Mouse (Mus musculus): ENCODE measurements around the gene Vstm5. TPM values are rescaled to one million over a fixed set of nuclear protein-coding genes. Genes with fewer than 3 reads are reported as not detected.
A peak's percentile ranks its signal among the peaks of the same experiment; 100 is the strongest.
"Not testable (repeated sequence)": the region's sequence is repeated elsewhere in the genome, so short reads cannot be mapped to it uniquely, and the experiment has no call there.

The Vstm5 gene
- 22.0 and 29.5 TPM in 2 replicates for polyA plus RNA-seq (2015; fragmentation: Nextera tagmentation; extraction: Ambion mirVana)

DNA sequence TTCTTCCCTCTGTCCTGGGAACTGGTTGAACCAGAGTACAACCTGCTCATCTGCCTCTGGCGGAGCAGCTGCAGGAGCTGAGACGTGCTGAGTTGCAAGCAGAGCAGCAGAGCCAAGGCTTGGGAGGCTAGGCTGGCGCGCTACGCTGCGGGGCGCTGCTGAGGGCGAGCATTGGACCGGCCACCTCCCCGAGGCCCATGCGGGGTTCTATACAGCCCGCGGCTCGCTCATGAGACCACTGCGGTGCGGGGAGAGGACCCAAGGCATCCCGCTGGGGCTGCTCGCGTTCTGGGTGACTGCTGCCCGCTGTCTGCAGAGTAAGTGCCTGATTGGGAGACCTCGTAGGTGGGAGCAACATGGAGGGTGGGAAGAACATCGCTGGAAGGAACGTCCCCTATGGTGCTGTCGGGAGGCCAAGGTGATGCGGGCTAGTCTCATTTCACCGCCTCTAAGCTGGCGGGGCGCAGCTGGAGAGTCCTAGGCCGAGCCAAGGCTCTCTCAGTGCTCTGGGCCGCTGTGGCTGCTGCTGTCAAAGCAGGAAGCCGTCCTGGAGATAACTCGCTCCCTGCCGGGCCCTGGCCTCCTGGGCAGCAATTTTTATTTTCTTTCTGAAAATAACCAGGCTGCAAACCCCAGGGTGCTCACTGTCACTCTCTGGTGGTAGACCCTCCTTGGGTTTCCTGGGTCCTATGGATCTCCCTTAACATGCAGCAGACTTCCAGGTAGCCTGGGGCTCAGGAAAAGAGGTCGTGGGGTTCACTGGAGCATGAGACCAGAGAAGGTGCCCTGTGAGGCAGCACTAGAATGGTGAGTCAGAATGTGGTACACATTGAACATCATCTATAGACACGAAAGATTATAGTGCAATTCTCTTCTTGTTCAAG lies at the start of gene Vstm5:
Gene Vstm5 (plus strand): TSS at position 4 of the 884 bp plus-strand sequence.
- Histone ChIP-seq H3K36me3 (ENCODE audit: control insufficient read depth, insufficient read depth, low read length) (no peaks in the 10 kb centered on the region), H3K27ac (ENCODE audit: low read length) (peak within 1 kb of the TSS; percentile 76), H3K9me3 (replicated peaks; ENCODE audit: control insufficient read depth, low read length, poor library complexity, severe bottlenecking) (no peaks in the 10 kb centered on the region), H3K4me1 (ENCODE audit: control insufficient read depth, insufficient read depth, low read length) (peaks cover 6% of the 10 kb centered on the region), H3K27me3 (ENCODE audit: control insufficient read depth, insufficient read depth, low read depth, low read length) (no peaks in the 10 kb centered on the region), H3K9ac (ENCODE audit: low read depth, low read length) (peak within 1 kb of the TSS; percentile 87), H3K4me2 (ENCODE audit: low read length) (peak within 1 kb of the TSS; percentile 76), H3K4me3 (ENCODE audit: low read depth, low read length) (peak within 1 kb of the TSS; percentile 61)
- 5% methylated on average over 35 of the region's 35 CpGs for WGBS
- ATAC-seq = peak; percentile 95

DNA sequence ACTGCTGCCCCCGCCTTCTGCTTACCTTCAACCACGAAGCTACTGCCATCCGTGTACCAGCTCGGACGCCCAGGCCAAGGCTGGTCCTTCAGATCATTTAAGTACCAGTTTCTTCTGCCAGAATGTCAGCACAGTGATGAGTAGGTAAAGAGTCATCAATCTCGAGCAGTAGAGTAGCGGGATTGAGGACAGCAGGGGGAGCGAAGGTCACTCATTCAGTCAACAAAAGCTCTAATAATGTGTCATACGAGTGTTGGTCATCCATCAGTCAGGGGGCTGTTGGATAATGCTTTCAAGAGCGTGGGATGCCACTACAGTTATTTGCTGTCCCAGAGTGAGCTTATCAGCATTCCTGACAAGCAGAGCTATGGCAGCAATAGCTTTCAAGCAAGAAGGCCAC lies 44.0 kb upstream of the Vstm5 start:
- 90% methylated on average over 10 of the region's 10 CpGs for WGBS
- H3K36me3 ChIP-seq (ENCODE audit: control insufficient read depth, insufficient read depth, low read length); H3K27me3 ChIP-seq (ENCODE audit: control insufficient read depth, insufficient read depth, low read depth, low read length): not testable (repeated sequence)

DNA sequence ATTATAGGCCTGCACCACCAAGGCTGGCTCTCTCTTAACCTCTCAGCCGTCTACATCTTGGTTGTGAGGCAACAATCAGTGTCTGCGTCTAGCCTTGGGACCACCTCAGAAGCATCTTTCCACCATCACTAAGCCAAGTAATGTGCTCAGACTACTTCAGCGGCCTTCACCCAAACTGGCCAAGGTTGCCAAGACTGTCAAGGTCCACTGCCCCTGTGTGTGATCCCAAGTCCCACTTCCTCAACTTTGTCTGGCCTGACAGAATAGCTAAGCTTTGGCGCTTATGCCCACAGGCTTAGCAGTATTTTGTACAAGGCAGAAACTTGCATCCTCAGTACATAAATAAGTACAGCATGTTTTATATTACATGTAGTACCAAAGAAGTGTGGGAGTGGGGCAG lies 32.2 kb upstream of the Vstm5 start:
- no peak for ATAC-seq
- H3K4me1 ChIP-seq (ENCODE audit: control insufficient read depth, insufficient read depth, low read length) = no peaks in the 10 kb centered on the region
- 88% methylated on average over 4 of the region's 4 CpGs for WGBS
- H3K9ac ChIP-seq (ENCODE audit: low read depth, low read length) = no peak overlapping the region
- H3K27ac ChIP-seq (ENCODE audit: low read length) = no peak overlapping the region
- H3K9me3 ChIP-seq (replicated peaks; ENCODE audit: control insufficient read depth, low read length, poor library complexity, severe bottlenecking) = no peaks in the 10 kb centered on the region
- no peaks in the 10 kb centered on the region for H3K27me3 ChIP-seq (ENCODE audit: control insufficient read depth, insufficient read depth, low read depth, low read length)
- no peaks in the 10 kb centered on the region for H3K36me3 ChIP-seq (ENCODE audit: control insufficient read depth, insufficient read depth, low read length)
- no peak overlapping the region for H3K4me2 ChIP-seq (ENCODE audit: low read length)
- no peak overlapping the region for H3K4me3 ChIP-seq (ENCODE audit: low read depth, low read length)

More for the DNA sequence above, 44.0 kb upstream of the Vstm5 start:
- H3K4me3 ChIP-seq (ENCODE audit: low read depth, low read length); H3K9me3 ChIP-seq (replicated peaks; ENCODE audit: control insufficient read depth, low read length, poor library complexity, severe bottlenecking); ATAC-seq; H3K4me1 ChIP-seq (ENCODE audit: control insufficient read depth, insufficient read depth, low read length); H3K27ac ChIP-seq (ENCODE audit: low read length); H3K4me2 ChIP-seq (ENCODE audit: low read length); H3K9ac ChIP-seq (ENCODE audit: low read depth, low read length): not testable (repeated sequence)

DNA sequence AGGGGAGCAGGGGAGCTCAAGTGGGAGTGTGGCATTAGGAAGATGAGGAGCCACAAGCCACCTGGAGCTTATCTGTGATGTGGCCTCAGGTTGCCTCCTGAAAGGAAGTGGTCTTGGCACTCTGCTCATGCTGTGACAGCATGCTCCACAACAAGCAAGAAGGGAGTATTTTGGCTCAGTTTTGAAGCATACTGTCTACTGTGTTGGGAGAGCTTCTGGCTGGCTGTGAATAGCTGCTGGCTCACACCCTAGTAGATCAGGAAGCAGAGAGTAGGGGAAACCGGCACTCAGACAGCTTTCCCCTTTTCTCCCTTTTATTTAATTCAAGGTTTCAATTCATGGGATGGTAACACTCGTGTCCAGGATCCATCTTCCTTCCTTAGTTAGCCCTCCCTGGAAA lies 29.5 kb upstream of the Vstm5 start:
- no peak for ATAC-seq
- no peaks in the 10 kb centered on the region for H3K27me3 ChIP-seq (ENCODE audit: control insufficient read depth, insufficient read depth, low read depth, low read length)
- WGBS = 74% methylated on average over 2 of the region's 2 CpGs
- no peaks in the 10 kb centered on the region for H3K4me1 ChIP-seq (ENCODE audit: control insufficient read depth, insufficient read depth, low read length)
- H3K36me3 ChIP-seq (ENCODE audit: control insufficient read depth, insufficient read depth, low read length) = no peaks in the 10 kb centered on the region
- no peaks in the 10 kb centered on the region for H3K9me3 ChIP-seq (replicated peaks; ENCODE audit: control insufficient read depth, low read length, poor library complexity, severe bottlenecking)
- no peak overlapping the region for H3K9ac ChIP-seq (ENCODE audit: low read depth, low read length)
- no peak overlapping the region for H3K4me3 ChIP-seq (ENCODE audit: low read depth, low read length)
- no peak overlapping the region for H3K4me2 ChIP-seq (ENCODE audit: low read length)
- no peak overlapping the region for H3K27ac ChIP-seq (ENCODE audit: low read length)

DNA sequence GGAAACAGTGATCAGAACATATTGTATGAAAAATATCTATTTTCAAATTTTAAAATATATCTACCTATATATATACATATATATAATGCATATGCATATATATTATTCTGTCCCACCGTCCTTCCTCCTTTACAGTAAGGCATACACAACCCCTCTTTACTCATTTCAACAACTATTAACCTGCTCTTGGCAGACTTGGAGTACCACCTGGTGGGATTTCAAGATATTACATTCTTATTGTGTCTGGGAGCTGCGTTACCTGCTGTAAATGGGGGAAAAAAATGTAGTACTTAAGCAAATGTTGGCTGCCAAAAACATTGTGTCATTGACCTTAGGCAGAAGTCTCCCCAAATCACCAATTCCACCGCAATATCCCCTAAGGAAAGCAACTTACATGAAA lies 27.0 kb upstream of the Vstm5 start:
- H3K4me3 ChIP-seq (ENCODE audit: low read depth, low read length) = no peak overlapping the region
- H3K9ac ChIP-seq (ENCODE audit: low read depth, low read length) = no peak overlapping the region
- no peak overlapping the region for H3K27ac ChIP-seq (ENCODE audit: low read length)
- no peaks in the 10 kb centered on the region for H3K9me3 ChIP-seq (replicated peaks; ENCODE audit: control insufficient read depth, low read length, poor library complexity, severe bottlenecking)
- ATAC-seq = no peak
- H3K4me1 ChIP-seq (ENCODE audit: control insufficient read depth, insufficient read depth, low read length) = no peaks in the 10 kb centered on the region
- no peaks in the 10 kb centered on the region for H3K36me3 ChIP-seq (ENCODE audit: control insufficient read depth, insufficient read depth, low read length)
- WGBS = 78% methylated on average over 3 of the region's 3 CpGs
- no peaks in the 10 kb centered on the region for H3K27me3 ChIP-seq (ENCODE audit: control insufficient read depth, insufficient read depth, low read depth, low read length)
- H3K4me2 ChIP-seq (ENCODE audit: low read length) = no peak overlapping the region

DNA sequence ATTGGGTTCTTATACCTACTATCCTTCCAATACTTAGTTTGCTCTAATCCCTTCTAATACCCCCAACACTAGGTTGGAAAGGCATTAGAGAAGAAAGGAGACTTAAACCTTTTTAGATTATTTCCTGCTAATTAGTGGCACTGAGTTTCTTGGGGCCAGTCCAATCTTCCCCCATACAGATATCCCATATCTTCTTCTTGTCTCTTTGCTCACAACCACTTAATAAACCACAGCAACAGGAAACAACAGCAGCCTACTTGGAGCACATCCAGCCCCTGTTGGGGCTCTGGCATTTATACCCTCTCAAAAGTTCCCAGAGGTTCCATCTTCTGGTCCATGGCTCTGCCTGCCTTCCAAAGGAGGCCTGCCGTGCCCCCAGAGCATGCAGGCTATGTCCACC lies 25.1 kb upstream of the Vstm5 start:
- 79% methylated on average over 1 of the region's 1 CpGs for WGBS
- Histone ChIP-seq H3K4me3 (ENCODE audit: low read depth, low read length) (no peak overlapping the region), H3K4me1 (ENCODE audit: control insufficient read depth, insufficient read depth, low read length) (no peaks in the 10 kb centered on the region), H3K27ac (ENCODE audit: low read length) (no peak overlapping the region), H3K9ac (ENCODE audit: low read depth, low read length) (no peak overlapping the region), H3K36me3 (ENCODE audit: control insufficient read depth, insufficient read depth, low read length) (no peaks in the 10 kb centered on the region), H3K9me3 (replicated peaks; ENCODE audit: control insufficient read depth, low read length, poor library complexity, severe bottlenecking) (no peaks in the 10 kb centered on the region), H3K4me2 (ENCODE audit: low read length) (no peak overlapping the region), H3K27me3 (ENCODE audit: control insufficient read depth, insufficient read depth, low read depth, low read length) (no peaks in the 10 kb centered on the region)
- ATAC-seq = no peak

DNA sequence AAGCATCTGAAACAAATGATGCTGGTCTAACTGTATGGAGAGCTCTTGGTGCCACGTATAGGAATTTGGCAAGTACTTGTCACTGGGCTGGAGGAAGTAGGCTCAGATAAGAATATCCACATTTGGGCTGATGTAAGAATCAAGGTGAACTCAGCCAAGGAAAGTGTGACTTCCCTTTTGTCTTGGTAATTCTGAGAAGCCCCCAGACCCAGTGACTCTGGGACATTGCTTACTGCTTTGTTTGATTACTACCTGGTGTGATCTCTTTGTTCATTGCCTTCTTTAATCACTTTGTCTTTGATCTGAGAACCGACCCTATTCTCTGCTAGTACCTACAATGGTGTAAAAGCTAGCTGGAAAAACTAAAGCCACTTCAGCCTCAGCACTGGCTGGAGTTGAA lies 13.9 kb upstream of the Vstm5 start:
- no peaks in the 10 kb centered on the region for H3K4me1 ChIP-seq (ENCODE audit: control insufficient read depth, insufficient read depth, low read length)
- H3K36me3 ChIP-seq (ENCODE audit: control insufficient read depth, insufficient read depth, low read length) = no peaks in the 10 kb centered on the region
- WGBS = 44% methylated on average over 2 of the region's 2 CpGs
- H3K4me2 ChIP-seq (ENCODE audit: low read length) = no peak overlapping the region
- ATAC-seq = no peak
- no peaks in the 10 kb centered on the region for H3K27me3 ChIP-seq (ENCODE audit: control insufficient read depth, insufficient read depth, low read depth, low read length)
- no peak overlapping the region for H3K9ac ChIP-seq (ENCODE audit: low read depth, low read length)
- no peaks in the 10 kb centered on the region for H3K9me3 ChIP-seq (replicated peaks; ENCODE audit: control insufficient read depth, low read length, poor library complexity, severe bottlenecking)
- H3K27ac ChIP-seq (ENCODE audit: low read length) = no peak overlapping the region
- H3K4me3 ChIP-seq (ENCODE audit: low read depth, low read length) = no peak overlapping the region

DNA sequence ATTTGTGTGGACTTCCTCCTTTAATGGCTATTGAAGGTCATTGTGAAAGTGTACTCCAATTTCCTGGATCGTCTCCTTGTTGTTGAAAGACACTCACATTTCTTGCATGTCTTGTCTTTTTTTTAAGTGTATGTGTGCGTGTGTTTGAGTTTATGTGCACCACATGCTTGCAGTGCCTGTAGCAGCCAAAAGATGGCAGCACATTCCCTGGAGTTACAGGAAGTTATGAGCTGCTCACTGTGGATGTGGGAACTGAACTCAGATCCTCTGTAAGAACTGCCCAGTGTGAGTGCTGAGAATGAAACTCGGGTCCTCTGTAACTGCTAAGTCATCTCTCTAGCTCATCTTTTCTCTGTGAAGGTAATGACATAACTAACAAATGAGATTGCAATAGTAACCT lies 6.4 kb upstream of the Vstm5 start:
- no peaks in the 10 kb centered on the region for H3K36me3 ChIP-seq (ENCODE audit: control insufficient read depth, insufficient read depth, low read length)
- no peak overlapping the region for H3K4me3 ChIP-seq (ENCODE audit: low read depth, low read length)
- no peak overlapping the region for H3K27ac ChIP-seq (ENCODE audit: low read length)
- H3K4me1 ChIP-seq (ENCODE audit: control insufficient read depth, insufficient read depth, low read length) = no peaks in the 10 kb centered on the region
- ATAC-seq = no peak
- 93% methylated on average over 3 of the region's 3 CpGs for WGBS
- H3K9me3 ChIP-seq (replicated peaks; ENCODE audit: control insufficient read depth, low read length, poor library complexity, severe bottlenecking) = no peaks in the 10 kb centered on the region
- no peaks in the 10 kb centered on the region for H3K27me3 ChIP-seq (ENCODE audit: control insufficient read depth, insufficient read depth, low read depth, low read length)
- no peak overlapping the region for H3K4me2 ChIP-seq (ENCODE audit: low read length)
- no peak overlapping the region for H3K9ac ChIP-seq (ENCODE audit: low read depth, low read length)

DNA sequence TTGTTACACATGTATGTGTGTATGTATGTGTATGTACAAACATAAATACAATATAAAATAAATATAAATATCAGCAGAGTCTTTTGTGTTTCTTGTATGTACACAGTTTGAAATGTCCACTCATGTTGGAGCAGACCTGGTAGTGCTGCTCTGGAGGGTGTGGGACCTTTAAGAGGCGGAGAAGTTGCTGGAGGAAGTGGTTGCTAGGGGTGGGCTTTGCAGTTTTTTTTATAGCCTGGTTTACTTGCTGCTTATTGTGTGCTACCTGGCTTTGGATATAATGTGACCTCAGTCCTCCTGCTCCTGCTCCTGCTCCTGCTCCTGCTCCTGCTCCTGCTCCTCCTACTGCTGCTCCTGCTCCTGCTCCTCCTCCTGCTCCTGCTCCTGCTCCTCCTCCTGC lies 5.2 kb upstream of the Vstm5 start:
- H3K9ac ChIP-seq (ENCODE audit: low read depth, low read length) = no peak overlapping the region
- no peaks in the 10 kb centered on the region for H3K9me3 ChIP-seq (replicated peaks; ENCODE audit: control insufficient read depth, low read length, poor library complexity, severe bottlenecking)
- no peaks in the 10 kb centered on the region for H3K27me3 ChIP-seq (ENCODE audit: control insufficient read depth, insufficient read depth, low read depth, low read length)
- peaks cover 4% of the 10 kb centered on the region for H3K4me1 ChIP-seq (ENCODE audit: control insufficient read depth, insufficient read depth, low read length)
- H3K4me2 ChIP-seq (ENCODE audit: low read length) = no peak overlapping the region
- 96% methylated on average over 1 of the region's 1 CpGs for WGBS
- no peak overlapping the region for H3K27ac ChIP-seq (ENCODE audit: low read length)
- H3K36me3 ChIP-seq (ENCODE audit: control insufficient read depth, insufficient read depth, low read length) = no peaks in the 10 kb centered on the region
- ATAC-seq = no peak
- H3K4me3 ChIP-seq (ENCODE audit: low read depth, low read length) = no peak overlapping the region

All from midbrain, embryonic 16.5 days (tissue).